Mouse (Mus musculus) midbrain, embryonic 11.5 days (tissue): ENCODE measurements around the gene Tox2. TPM values are rescaled to one million over a fixed set of nuclear protein-coding genes. Genes with fewer than 3 reads are reported as not detected.
A peak's percentile ranks its signal among the peaks of the same experiment; 100 is the strongest.

Experiments
- ATAC-seq: fragments of 200-750 bp; cut with Nextera tagmentation; 2 replicates; pipeline ENCODE4 v1.8.0; 2017; ENCODE audit warnings: moderate TSS enrichment, moderate library complexity; ENCODE audit not compliant: low FRiP score
- DNase-seq: peaks from one replicate; pipeline ENCODE4 v3.0.0; 2015; ENCODE audit warnings: low spot score; ENCODE audit errors: missing footprints
- H3K27ac ChIP-seq: fragments of 300-500 bp; sonication (generic); 2 replicates; pipeline ENCODE4 v1.5.1; 2014; ENCODE audit warnings: low read depth, low read length
- H3K27me3 ChIP-seq: fragments of 300-500 bp; sonication (generic); 2 replicates; pipeline ENCODE4 v1.6.1; 2014; ENCODE audit warnings: mild to moderate bottlenecking, low read length, moderate library complexity, mixed read lengths; ENCODE audit not compliant: control insufficient read depth, insufficient read depth
- H3K36me3 ChIP-seq: fragments of 300-500 bp; sonication (generic); 2 replicates; pipeline ENCODE4 v1.6.1; 2014; ENCODE audit warnings: mild to moderate bottlenecking, low read length, moderate library complexity, mixed read lengths; ENCODE audit not compliant: control insufficient read depth, insufficient read depth
- H3K4me1 ChIP-seq: fragments of 300-500 bp; sonication (generic); 2 replicates; pipeline ENCODE4 v1.6.1; 2014; ENCODE audit warnings: low read length; ENCODE audit not compliant: control insufficient read depth, insufficient read depth
- H3K4me2 ChIP-seq: fragments of 300-500 bp; sonication (generic); 2 replicates; pipeline ENCODE4 v1.6.1; 2014; ENCODE audit warnings: mild to moderate bottlenecking, moderate library complexity
- H3K4me3 ChIP-seq: fragments of 300-500 bp; sonication (generic); 2 replicates; pipeline ENCODE4 v1.5.1; 2014; ENCODE audit warnings: low read depth, low read length
- H3K9ac ChIP-seq: fragments of 300-500 bp; sonication (generic); 2 replicates; pipeline ENCODE4 v1.6.1; 2014; ENCODE audit warnings: low read length
- H3K9me3 ChIP-seq: fragments of 300-500 bp; sonication (generic); 2 replicates; pipeline ENCODE4 v1.6.1; 2016; ENCODE audit warnings: low read length; ENCODE audit not compliant: control insufficient read depth
- WGBS: fragments of 180-500 bp; shearing (Covaris S2); extraction: QIAGEN DNeasy Blood & Tissue Kit; methylation state at CpG from one replicate; pipeline ENCODE4 v1.1.7; 2014; 5-methylcytosine and 5-hydroxymethylcytosine counted together
- polyA plus RNA-seq: library from polyadenylated mRNA; unstranded; fragments of >200 nt; fragmentation: Nextera tagmentation; extraction: Ambion mirVana; gene quantifications from 2 replicates; pipeline ENCODE4 v1.2.1, GENCODE M21; 2014

Gene Tox2
- polyA plus RNA-seq, 1 experiment from 2014 or later = 38.2 TPM

- WGBS = 79% methylated on average over 11 of the region's 11 CpGs
- no peak overlapping the region for H3K4me2 ChIP-seq
- no peak for ATAC-seq
- DNase-seq = peak; percentile 86
- no peaks in the 10 kb centered on the region for H3K9me3 ChIP-seq
- no peak overlapping the region for H3K4me3 ChIP-seq
- H3K27me3 ChIP-seq = no peaks in the 10 kb centered on the region
- H3K36me3 ChIP-seq = no peaks in the 10 kb centered on the region
- H3K27ac ChIP-seq = no peak overlapping the region
- H3K4me1 ChIP-seq = no peaks in the 10 kb centered on the region
- no peak overlapping the region for H3K9ac ChIP-seq
These were observed 107.3 kb downstream of the Tox2 start for GRCm38 (mm10) chr2:163310163-163310688.

- ATAC-seq = no peak
- peaks cover 7% of the 10 kb centered on the region for H3K36me3 ChIP-seq
- 88% methylated on average over 4 of the region's 4 CpGs for WGBS
These were observed 114.4 kb downstream of the Tox2 start for GRCm38 (mm10) chr2:163317281-163317680.

GRCm38 (mm10) chr2:163318777-163319176 lies 115.9 kb downstream of the Tox2 start:
- Histone ChIP-seq H3K4me2 (no peak overlapping the region), H3K27me3 (no peaks in the 10 kb centered on the region), H3K36me3 (peaks cover 7% of the 10 kb centered on the region), H3K4me3 (no peak overlapping the region), H3K9me3 (no peaks in the 10 kb centered on the region), H3K4me1 (no peaks in the 10 kb centered on the region), H3K9ac (no peak overlapping the region), H3K27ac (no peak overlapping the region)
- DNase-seq (no peak), ATAC-seq (no peak)
- 87% methylated on average over 3 of the region's 3 CpGs for WGBS

More at GRCm38 (mm10) chr2:163317281-163317680, 114.4 kb downstream of the Tox2 start:
- Histone ChIP-seq H3K27ac (no peak overlapping the region), H3K27me3 (no peaks in the 10 kb centered on the region), H3K4me1 (no peaks in the 10 kb centered on the region), H3K9me3 (no peaks in the 10 kb centered on the region), H3K4me2 (no peak overlapping the region), H3K4me3 (no peak overlapping the region), H3K9ac (no peak overlapping the region)
- no peak for DNase-seq

- no peaks in the 10 kb centered on the region for H3K27me3 ChIP-seq
- no peaks in the 10 kb centered on the region for H3K4me1 ChIP-seq
- H3K4me3 ChIP-seq = no peak overlapping the region
- ATAC-seq (no peak), DNase-seq (peak; percentile 68)
- no peak overlapping the region for H3K27ac ChIP-seq
- H3K9ac ChIP-seq = no peak overlapping the region
- no peaks in the 10 kb centered on the region for H3K9me3 ChIP-seq
- H3K36me3 ChIP-seq = peaks cover 6% of the 10 kb centered on the region
- H3K4me2 ChIP-seq = no peak overlapping the region
- WGBS = 48% methylated on average over 1 of the region's 1 CpGs
These were observed 120.2 kb downstream of the Tox2 start for GRCm38 (mm10) chr2:163323163-163323562.

- Histone ChIP-seq H3K4me3 (no peak overlapping the region), H3K36me3 (no peaks in the 10 kb centered on the region), H3K27ac (no peak overlapping the region), H3K27me3 (no peaks in the 10 kb centered on the region), H3K4me1 (no peaks in the 10 kb centered on the region; the same call in 1 of the 2 replicates), H3K4me2 (no peak overlapping the region), H3K9me3 (no peaks in the 10 kb centered on the region), H3K9ac (no peak overlapping the region)
- DNase-seq (peak; percentile 93), ATAC-seq (no peak)
- WGBS = 30% methylated on average over 7 of the region's 7 CpGs
These were observed 127.8 kb downstream of the Tox2 start for GRCm38 (mm10) chr2:163330742-163331141.

GRCm38 (mm10) chr2:163331423-163331822 lies 128.5 kb downstream of the Tox2 start:
- Histone ChIP-seq H3K27me3 (no peaks in the 10 kb centered on the region), H3K27ac (no peak overlapping the region), H3K4me3 (no peak overlapping the region), H3K9me3 (no peaks in the 10 kb centered on the region), H3K9ac (no peak overlapping the region), H3K36me3 (no peaks in the 10 kb centered on the region), H3K4me1 (no peaks in the 10 kb centered on the region; the same call in 1 of the 2 replicates), H3K4me2 (no peak overlapping the region)
- DNase-seq (no peak), ATAC-seq (no peak)
- WGBS = 88% methylated on average over 6 of the region's 6 CpGs

GRCm38 (mm10) chr2:163332368-163333055 lies 129.6 kb downstream of the Tox2 start:
- no peak overlapping the region for H3K27ac ChIP-seq
- no peaks in the 10 kb centered on the region for H3K9me3 ChIP-seq
- no peak overlapping the region for H3K4me3 ChIP-seq
- H3K27me3 ChIP-seq = no peaks in the 10 kb centered on the region; the same call in 1 of the 2 replicates
- H3K36me3 ChIP-seq = no peaks in the 10 kb centered on the region
- WGBS = 72% methylated on average over 13 of the region's 13 CpGs
- H3K4me1 ChIP-seq = no peaks in the 10 kb centered on the region; the same call in 1 of the 2 replicates
- ATAC-seq = no peak
- no peak overlapping the region for H3K9ac ChIP-seq
- no peak overlapping the region for H3K4me2 ChIP-seq
- DNase-seq = no peak

GRCm38 (mm10) chr2:163340263-163340662 lies 137.3 kb downstream of the Tox2 start:
- 28% methylated on average over 9 of the region's 9 CpGs for WGBS
- DNase-seq (peak; percentile 96), ATAC-seq (no peak; the same call in 1 of the 2 replicates)
- H3K4me2 ChIP-seq = no peak overlapping the region
- no peaks in the 10 kb centered on the region for H3K9me3 ChIP-seq
- no peak overlapping the region for H3K4me3 ChIP-seq
- H3K36me3 ChIP-seq = no peaks in the 10 kb centered on the region
- peaks cover 3% of the 10 kb centered on the region for H3K4me1 ChIP-seq
- peaks cover 32% of the 10 kb centered on the region for H3K27me3 ChIP-seq
- H3K27ac ChIP-seq = no peak overlapping the region
- no peak overlapping the region for H3K9ac ChIP-seq

- 79% methylated on average over 4 of the region's 4 CpGs for WGBS
- Histone ChIP-seq H3K36me3 (no peaks in the 10 kb centered on the region), H3K9ac (no peak overlapping the region)
These were observed 140.7 kb downstream of the Tox2 start for GRCm38 (mm10) chr2:163343671-163344070.

More at GRCm38 (mm10) chr2:163343671-163344070, 140.7 kb downstream of the Tox2 start:
- H3K9me3 ChIP-seq = no peaks in the 10 kb centered on the region
- H3K27me3 ChIP-seq = peaks cover 21% of the 10 kb centered on the region
- H3K27ac ChIP-seq = no peak overlapping the region
- no peak overlapping the region for H3K4me3 ChIP-seq
- H3K4me2 ChIP-seq = no peak overlapping the region
- peaks cover 3% of the 10 kb centered on the region for H3K4me1 ChIP-seq
- DNase-seq = peak; percentile 93
- ATAC-seq = no peak
